Mouse (Mus musculus) lung, adult 2 months (tissue): ENCODE results near the gene Gm17364.

Experiments
- CTCF ChIP-seq: fragments of 200-500 bp; IDR thresholded peaks from 2 replicates; pipeline ENCODE4 v1.5.1; 2011; ENCODE audit warnings: mild to moderate bottlenecking, low read length, control low read depth; ENCODE audit not compliant: insufficient read depth
- POLR2A ChIP-seq: fragments of 200-500 bp; IDR thresholded peaks from 2 replicates; pipeline ENCODE4 v1.6.1; 2011; ENCODE audit warnings: low read depth, mild to moderate bottlenecking, control low read depth, low read length, borderline replicate concordance; ENCODE audit errors: extremely low read depth

- TF ChIP-seq CTCF, result no peak
- TF ChIP-seq POLR2A, result no peak
These were observed 24.8 kb downstream of the Gm17364 start for GRCm38 (mm10) chr13:41248751-41249520.
